Mouse (Mus musculus): ENCODE data around the gene Plscr3.

Gene Plscr3

GRCm38 (mm10) chr11:69864138-69864860, 18.1 kb downstream of the Plscr3 start:
- DNase-seq (ENCODE audit: low read depth, low spot score): no peak

GRCm38 (mm10) chr11:69865561-69865960, 19.4 kb downstream of the Plscr3 start:
- no peak for DNase-seq (ENCODE audit: low read depth, low spot score)

- DNase-seq (ENCODE audit: low read depth, low spot score): no peak
Observed at GRCm38 (mm10) chr11:69867335-69867734, 21.2 kb downstream of the Plscr3 start.

GRCm38 (mm10) chr11:69870289-69871069, 24.3 kb downstream of the Plscr3 start:
- no peak for DNase-seq (ENCODE audit: low read depth, low spot score)

GRCm38 (mm10) chr11:69871822-69872221, 25.6 kb downstream of the Plscr3 start:
- DNase-seq (ENCODE audit: low read depth, low spot score): no peak

GRCm38 (mm10) chr11:69872451-69872850, 26.3 kb downstream of the Plscr3 start:
- no peak for DNase-seq (ENCODE audit: low read depth, low spot score)

GRCm38 (mm10) chr11:69876186-69876585, 30.0 kb downstream of the Plscr3 start:
- DNase-seq (ENCODE audit: low read depth, low spot score): no peak

GRCm38 (mm10) chr11:69876867-69877266, 30.7 kb downstream of the Plscr3 start:
- peak; percentile 83 for DNase-seq (ENCODE audit: low read depth, low spot score)

- DNase-seq (ENCODE audit: low read depth, low spot score): no peak
Observed at GRCm38 (mm10) chr11:69877878-69878277, 31.7 kb downstream of the Plscr3 start, which contains the start of gene Tmem95. Tmem95 (minus strand) TSS chr11:69878018.

GRCm38 (mm10) chr11:69878399-69878798, 32.2 kb downstream of the Plscr3 start:
- DNase-seq (ENCODE audit: low read depth, low spot score): no peak

- DNase-seq (ENCODE audit: low read depth, low spot score): no peak
Observed at GRCm38 (mm10) chr11:69878952-69879351, 32.8 kb downstream of the Plscr3 start.

- DNase-seq (ENCODE audit: low read depth, low spot score): no peak
Observed at GRCm38 (mm10) chr11:69879711-69880110, 33.5 kb downstream of the Plscr3 start.

- peak; percentile 79 for DNase-seq (ENCODE audit: low read depth, low spot score)
Observed at GRCm38 (mm10) chr11:69880506-69880852, 34.3 kb downstream of the Plscr3 start.

GRCm38 (mm10) chr11:69880853-69881603, 34.9 kb downstream of the Plscr3 start, which contains the start of gene Kctd11:
Kctd11 (minus strand) TSS chr11:69881406.
- DNase-seq (ENCODE audit: low read depth, low spot score): peak; percentile 59

GRCm38 (mm10) chr11:69881787-69882670, 35.9 kb downstream of the Plscr3 start:
- no peak for DNase-seq (ENCODE audit: low read depth, low spot score)

GRCm38 (mm10) chr11:69883066-69883465, 36.9 kb downstream of the Plscr3 start:
- DNase-seq (ENCODE audit: low read depth, low spot score): no peak

GRCm38 (mm10) chr11:69883527-69884151, 37.5 kb downstream of the Plscr3 start:
- DNase-seq (ENCODE audit: low read depth, low spot score): no peak

GRCm38 (mm10) chr11:69884240-69884639, 38.1 kb downstream of the Plscr3 start:
- DNase-seq (ENCODE audit: low read depth, low spot score): no peak

GRCm38 (mm10) chr11:69884663-69885062, 38.5 kb downstream of the Plscr3 start:
- DNase-seq (ENCODE audit: low read depth, low spot score): no peak

GRCm38 (mm10) chr11:69886907-69887635, 40.9 kb downstream of the Plscr3 start:
- DNase-seq (ENCODE audit: low read depth, low spot score): no peak
